Mouse (Mus musculus) limb, embryonic 12.5 days (tissue): ENCODE data around the gene Gm2a. TPM values are rescaled to one million over a fixed set of nuclear protein-coding genes. Genes with fewer than 3 reads are reported as not detected.

ENCODE experiments used
- ATAC-seq: fragments of 200-750 bp; cut with Nextera tagmentation; 2 replicates; pipeline ENCODE4 v1.8.0; 2017; ENCODE audit warnings: low read depth, moderate TSS enrichment; ENCODE audit not compliant: insufficient number of reproducible peaks, insufficient read depth, low FRiP score, low TSS enrichment
- H3K27ac ChIP-seq: fragments of 300-500 bp; sonication (generic); 2 replicates; pipeline ENCODE4 v1.5.1; 2016; ENCODE audit warnings: mild to moderate bottlenecking, moderate library complexity
- H3K27me3 ChIP-seq: fragments of 300-500 bp; sonication (generic); 2 replicates; pipeline ENCODE4 v1.6.1; 2016; ENCODE audit warnings: mild to moderate bottlenecking, moderate library complexity
- H3K36me3 ChIP-seq: fragments of 300-500 bp; sonication (generic); 2 replicates; pipeline ENCODE4 v1.6.1; 2016; ENCODE audit warnings: mild to moderate bottlenecking, moderate library complexity
- H3K4me1 ChIP-seq: fragments of 300-500 bp; sonication (generic); replicated peaks from 2 replicates; pipeline ENCODE4 v1.6.1; 2016
- H3K4me2 ChIP-seq: fragments of 300-500 bp; sonication (generic); 2 replicates; pipeline ENCODE4 v1.6.1; 2016; ENCODE audit warnings: mild to moderate bottlenecking, moderate library complexity
- H3K4me3 ChIP-seq: fragments of 300-500 bp; sonication (generic); replicated peaks from 2 replicates; pipeline ENCODE4 v1.5.1; 2016; ENCODE audit warnings: mild to moderate bottlenecking
- H3K9ac ChIP-seq: fragments of 300-500 bp; sonication (generic); replicated peaks from 2 replicates; pipeline ENCODE4 v1.6.1; 2016; ENCODE audit warnings: mild to moderate bottlenecking, moderate library complexity
- H3K9me3 ChIP-seq: fragments of 300-500 bp; sonication (generic); 2 replicates; pipeline ENCODE4 v1.6.1; 2016; ENCODE audit warnings: mild to moderate bottlenecking, moderate library complexity
- WGBS: fragments of 180-500 bp; shearing (Covaris S2); methylation state at CpG from one replicate; pipeline ENCODE4 v1.1.7; 2016; 5-methylcytosine and 5-hydroxymethylcytosine counted together
- polyA plus RNA-seq: library from polyadenylated mRNA; unstranded; fragments of >200 nt; fragmentation: Nextera tagmentation; extraction: Ambion mirVana; gene quantifications from 2 replicates; pipeline ENCODE4 v1.2.1, GENCODE M21; 2016

The Gm2a gene
- polyA plus RNA-seq, 1 experiment from 2014 or later, result 11.1 TPM

- no peak overlapping the region for H3K4me2 ChIP-seq
- no peak for ATAC-seq
- no peaks in the 10 kb centered on the region for H3K4me1 ChIP-seq
- no peaks in the 10 kb centered on the region for H3K27me3 ChIP-seq
- H3K4me3 ChIP-seq, result no peak overlapping the region
- WGBS, result 83% methylated on average over 4 of the region's 4 CpGs
- no peak overlapping the region for H3K9ac ChIP-seq
- H3K27ac ChIP-seq, result no peak overlapping the region
- H3K9me3 ChIP-seq, result no peaks in the 10 kb centered on the region
- no peaks in the 10 kb centered on the region for H3K36me3 ChIP-seq
Observed at GRCm38 (mm10) chr11:55148461-55148860, 50.5 kb downstream of the Gm2a start.

GRCm38 (mm10) chr11:55151608-55152007 lies 53.7 kb downstream of the Gm2a start, which contains the start of gene Slc36a3:
Gene Slc36a3 (minus strand): TSS chr11:55151708.
- WGBS, result 82% methylated on average over 3 of the region's 3 CpGs

GRCm38 (mm10) chr11:55154398-55155069 lies 56.6 kb downstream of the Gm2a start:
- no peaks in the 10 kb centered on the region for H3K9me3 ChIP-seq
- no peak for ATAC-seq
- H3K4me1 ChIP-seq, result no peaks in the 10 kb centered on the region
- no peak overlapping the region for H3K9ac ChIP-seq
- no peak overlapping the region for H3K27ac ChIP-seq
- no peak overlapping the region for H3K4me3 ChIP-seq
- H3K27me3 ChIP-seq, result no peaks in the 10 kb centered on the region
- H3K4me2 ChIP-seq, result no peak overlapping the region
- WGBS, result 61% methylated on average over 3 of the region's 3 CpGs
- H3K36me3 ChIP-seq, result no peaks in the 10 kb centered on the region

More at GRCm38 (mm10) chr11:55151608-55152007, 53.7 kb downstream of the Gm2a start, which contains the start of gene Slc36a3:
- ATAC-seq, result no peak
- Histone ChIP-seq H3K36me3 (no peaks in the 10 kb centered on the region), H3K9me3 (no peaks in the 10 kb centered on the region), H3K4me3 (no peak within 1 kb of the TSS), H3K27me3 (no peaks in the 10 kb centered on the region), H3K4me1 (no peaks in the 10 kb centered on the region), H3K9ac (no peak within 1 kb of the TSS), H3K27ac (no peak within 1 kb of the TSS), H3K4me2 (no peak within 1 kb of the TSS)

- Histone ChIP-seq H3K4me3 (no peak overlapping the region), H3K27me3 (no peaks in the 10 kb centered on the region), H3K9ac (no peak overlapping the region), H3K4me1 (no peaks in the 10 kb centered on the region), H3K36me3 (no peaks in the 10 kb centered on the region), H3K9me3 (no peaks in the 10 kb centered on the region), H3K27ac (no peak overlapping the region), H3K4me2 (no peak overlapping the region)
- ATAC-seq, result no peak
- WGBS, result 74% methylated on average over 6 of the region's 6 CpGs
Observed at GRCm38 (mm10) chr11:55155070-55155421, 57.1 kb downstream of the Gm2a start.

GRCm38 (mm10) chr11:55158785-55159359 lies 61.0 kb downstream of the Gm2a start:
- WGBS, result 52% methylated on average over 13 of the region's 13 CpGs
- Histone ChIP-seq H3K9me3 (no peaks in the 10 kb centered on the region), H3K9ac (no peak overlapping the region), H3K4me3 (no peak overlapping the region), H3K27me3 (no peaks in the 10 kb centered on the region), H3K4me1 (no peaks in the 10 kb centered on the region), H3K27ac (no peak overlapping the region), H3K36me3 (no peaks in the 10 kb centered on the region), H3K4me2 (no peak overlapping the region)
- ATAC-seq, result no peak

Other genes starting within 250 kb of the Gm2a start
- gene Lyrm7, start 237.2 kb upstream of the Gm2a start, polyA plus RNA-seq, result 6.1 and 14.0 TPM in 2 replicates
- 678 and 697 TPM in 2 replicates for gene Hint1, start 231.7 kb upstream of the Gm2a start, polyA plus RNA-seq
- 31.0 and 36.4 TPM in 2 replicates for gene Gpx3, start 195.7 kb upstream of the Gm2a start, polyA plus RNA-seq
- gene Tnip1, start 135.2 kb upstream of the Gm2a start, polyA plus RNA-seq, result 17.5 and 18.0 TPM in 2 replicates
- gene Anxa6, start 64.7 kb upstream of the Gm2a start, polyA plus RNA-seq, result 168 and 178 TPM in 2 replicates
- gene Ccdc69, start 20.0 kb upstream of the Gm2a start, polyA plus RNA-seq, result 0.24 and 0.29 TPM in 2 replicates
- gene Slc36a3, start 53.6 kb downstream of the Gm2a start, polyA plus RNA-seq, result not detected in 2 replicates
- 0.15 TPM in 2 replicates for gene Slc36a2, start 87.0 kb downstream of the Gm2a start, polyA plus RNA-seq
- gene Slc36a1, start 106.2 kb downstream of the Gm2a start, polyA plus RNA-seq, result 1.5 and 1.6 TPM in 2 replicates
- 0.18 and 0.22 TPM in 2 replicates for gene Fat2, start 238.4 kb downstream of the Gm2a start, polyA plus RNA-seq